ENCODE assay signal across 7 mouse cellular contexts in genomic region chr6:125773256-125773655, GRCm38 (mm10).
"Had no signal": no experiment of that assay in that cellular context is flagged by ENCODE, and none has a peak within 500 bp of the region (broad histone marks: within the 10 kb centered on the region; RNA-seq: fewer than 3 reads in every experiment).

No protein-coding gene starts in this region.

- ATAC-seq: liver, embryonic 12.5 days; midbrain, embryonic 16.5 days had no signal

- DNase-seq: layer of hippocampus, postnatal 36 days; lung, embryonic 14.5 days; lung, postnatal 10 days; lung, postnatal 4 days; thymus, postnatal 4 days had no signal
